Mouse (Mus musculus) retina, embryonic 14.5 days (tissue): ENCODE data around the gene Hoxd3.

Source experiments
- DNase-seq: peaks from one replicate; pipeline ENCODE4 v3.0.0-alpha.2; 2015; ENCODE audit warnings: low spot score

Hoxd3 gene

DNA sequence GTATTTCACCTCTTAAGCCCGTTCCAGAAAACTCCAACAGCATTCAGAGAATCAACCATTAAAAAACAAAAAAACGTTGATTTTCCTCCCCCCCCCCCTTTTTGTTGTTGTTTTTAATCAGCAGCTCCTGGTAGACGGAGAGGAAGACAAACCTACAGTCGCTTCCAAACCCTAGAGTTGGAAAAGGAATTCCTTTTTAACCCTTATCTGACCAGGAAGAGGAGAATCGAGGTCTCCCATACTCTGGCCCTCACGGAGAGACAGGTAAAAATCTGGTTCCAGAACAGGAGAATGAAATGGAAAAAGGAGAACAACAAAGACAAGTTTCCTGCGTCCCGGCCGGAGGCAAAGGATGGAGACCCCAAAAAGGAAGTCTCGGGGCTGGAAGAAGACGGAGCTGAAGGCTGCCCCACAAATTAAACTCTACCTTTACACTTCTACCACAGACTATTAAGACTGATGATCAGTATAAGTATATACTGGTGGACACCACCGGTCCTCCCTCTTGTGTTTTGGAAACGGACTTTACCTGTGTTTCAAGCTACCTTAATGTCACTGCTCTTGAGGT is 5.2 kb upstream of the Hoxd3 start:
- no peak for DNase-seq

DNA sequence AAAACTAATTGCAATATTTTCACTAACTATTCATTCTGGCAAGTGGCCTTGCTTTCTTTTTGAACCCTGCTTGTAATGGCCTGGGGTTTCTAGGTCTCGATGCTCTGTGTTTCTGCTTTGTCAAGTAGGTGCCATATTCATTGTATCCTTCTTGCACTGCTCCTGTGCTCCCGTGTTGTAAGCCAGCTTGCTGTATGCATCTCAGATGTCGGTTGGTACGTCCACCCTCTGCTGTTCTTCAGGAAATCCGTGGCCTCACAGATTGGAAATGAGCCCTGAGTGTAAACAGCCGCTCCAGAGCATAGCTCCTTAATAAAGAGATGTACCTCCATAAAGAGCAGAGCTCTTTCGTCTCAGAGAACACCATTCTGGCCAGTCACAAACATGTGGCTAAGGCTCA is 4.1 kb upstream of the Hoxd3 start:
- DNase-seq: no peak

DNA sequence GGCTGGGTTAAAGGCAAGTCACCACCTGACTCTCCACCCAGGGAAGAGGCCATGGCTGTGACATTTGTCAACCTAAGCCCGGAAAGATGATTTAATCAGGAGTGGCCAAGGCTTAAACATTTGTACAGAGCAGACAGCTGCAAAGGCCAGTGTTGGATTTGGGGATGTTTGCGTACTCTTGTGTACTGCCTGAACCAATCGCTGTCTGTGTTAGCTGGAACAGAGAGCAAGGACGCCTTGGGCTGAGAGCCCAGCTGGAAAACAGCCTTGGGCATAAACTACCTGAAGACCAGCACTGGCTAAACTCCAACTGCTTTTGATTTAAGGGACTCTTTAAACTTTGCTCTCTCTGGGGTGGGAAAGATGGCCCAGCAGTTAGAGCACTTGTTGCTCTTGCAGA is 3.1 kb upstream of the Hoxd3 start:
- no peak for DNase-seq

DNA sequence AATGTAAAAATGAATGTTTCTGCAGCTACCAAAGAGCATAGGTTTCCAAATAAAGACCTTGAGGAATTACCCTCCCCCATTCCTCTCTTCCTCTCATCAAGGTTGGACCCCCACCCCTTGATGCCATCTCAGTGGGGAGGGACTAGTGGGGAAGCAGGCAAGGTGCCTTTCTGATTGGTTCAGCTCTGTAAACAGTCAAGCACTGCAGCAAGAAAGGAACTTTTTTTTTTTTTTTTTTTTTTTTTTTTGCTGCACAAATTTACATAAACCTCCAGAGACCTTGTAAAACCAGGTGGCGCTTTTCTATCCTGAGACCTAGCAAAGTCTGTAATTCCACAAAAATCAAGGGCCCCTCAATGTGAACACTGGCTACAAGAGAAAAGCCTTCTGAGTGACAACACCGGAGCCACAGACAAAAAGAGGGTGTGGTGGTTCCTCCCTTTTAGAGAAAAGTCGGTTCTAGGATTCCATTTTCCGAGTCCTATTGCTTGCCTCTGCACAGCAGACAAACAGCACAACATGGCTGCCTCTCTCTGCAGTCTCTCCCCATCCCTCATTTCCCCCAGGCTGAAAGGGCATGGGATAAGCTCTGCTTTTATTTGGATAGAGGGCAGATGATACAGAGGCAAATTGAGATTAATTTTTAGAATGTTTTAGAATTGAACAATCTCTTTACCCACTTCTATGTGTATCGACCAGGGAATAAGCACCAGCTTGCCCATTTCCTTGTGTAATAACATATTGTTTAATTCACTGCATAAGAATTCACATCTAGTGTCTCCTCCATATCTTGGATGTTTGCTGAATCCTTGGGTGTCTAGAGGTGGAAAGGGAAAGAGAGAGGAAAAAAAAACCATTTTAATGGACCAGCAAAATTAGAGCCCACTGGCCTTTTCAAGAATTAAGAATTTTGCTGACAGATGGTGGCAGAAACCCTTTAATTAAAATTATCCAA is 2.0 kb upstream of the Hoxd3 start:
- DNase-seq: no peak

DNA sequence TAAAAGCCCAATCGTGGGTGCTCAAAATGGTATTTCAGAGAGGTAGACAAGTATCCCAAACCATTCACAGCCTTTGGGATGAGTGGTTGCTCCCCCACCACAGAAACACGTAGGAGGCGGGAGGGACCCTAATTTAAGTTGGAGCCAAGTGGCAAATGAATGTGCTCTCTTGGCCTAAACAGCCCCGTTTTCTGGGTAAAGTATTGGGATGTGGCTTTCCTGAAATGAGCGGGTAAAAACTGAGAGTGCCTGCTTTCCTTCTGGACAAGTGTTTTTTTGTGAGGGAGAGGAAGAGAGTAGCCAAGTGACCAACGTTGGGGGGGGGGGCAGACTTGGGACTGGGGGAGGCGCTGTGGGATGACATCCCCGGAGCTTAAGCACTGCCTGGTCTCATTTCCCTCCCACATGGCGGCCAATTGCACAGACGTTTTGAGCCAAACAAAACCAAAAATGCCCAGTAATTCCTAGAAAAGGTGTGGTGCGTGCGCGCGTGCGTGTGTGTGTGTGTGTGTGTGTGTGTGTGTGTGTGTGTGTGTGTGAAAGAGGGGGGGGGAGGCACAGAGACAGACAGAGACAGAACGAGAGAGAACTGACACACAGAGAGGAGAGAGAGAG is 691 bp upstream of the Hoxd3 start:
- no peak for DNase-seq

DNA sequence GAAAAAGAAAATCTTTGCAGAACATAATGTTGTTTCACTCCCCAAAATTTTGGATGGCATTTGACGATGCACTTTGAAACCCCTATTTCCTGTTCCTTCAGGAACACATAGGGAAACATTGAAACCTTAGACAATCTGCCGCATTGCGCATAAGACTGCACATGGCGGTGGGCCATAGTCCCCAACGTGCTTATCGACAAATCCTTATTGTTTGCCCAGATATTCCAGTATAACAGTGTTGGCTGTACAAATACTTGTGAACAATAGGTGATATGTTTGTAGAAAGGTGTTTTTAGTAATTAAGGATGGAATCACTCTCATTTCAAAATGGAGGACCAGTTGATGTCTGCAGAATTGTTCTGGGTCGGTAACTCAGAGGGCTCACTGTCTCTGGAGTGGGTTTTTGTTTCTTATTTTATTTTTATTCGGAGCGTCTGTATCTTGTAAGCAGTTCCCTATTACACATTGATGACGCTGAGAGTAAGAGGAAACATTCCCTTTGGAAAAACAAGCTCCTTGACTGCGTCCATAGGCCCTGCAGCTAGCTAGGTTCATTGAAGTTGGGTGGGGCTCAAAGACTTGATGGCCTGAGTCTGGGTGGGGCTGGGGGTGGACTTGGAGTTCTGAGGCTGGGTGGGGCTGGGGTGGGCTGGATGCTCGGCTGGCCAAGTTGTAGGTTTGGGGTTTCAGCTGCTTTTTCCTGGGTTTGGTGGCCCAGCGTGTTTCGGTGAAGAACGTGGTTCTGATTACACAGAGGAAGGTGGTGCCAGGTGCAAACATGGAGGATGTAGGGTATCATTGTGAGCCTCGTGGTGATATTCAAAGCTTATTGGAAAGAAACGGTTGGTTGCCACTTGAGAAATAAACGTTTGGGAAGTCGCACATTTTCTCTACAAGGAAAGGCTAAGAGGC is 1.8 kb downstream of the Hoxd3 start:
- no peak for DNase-seq

DNA sequence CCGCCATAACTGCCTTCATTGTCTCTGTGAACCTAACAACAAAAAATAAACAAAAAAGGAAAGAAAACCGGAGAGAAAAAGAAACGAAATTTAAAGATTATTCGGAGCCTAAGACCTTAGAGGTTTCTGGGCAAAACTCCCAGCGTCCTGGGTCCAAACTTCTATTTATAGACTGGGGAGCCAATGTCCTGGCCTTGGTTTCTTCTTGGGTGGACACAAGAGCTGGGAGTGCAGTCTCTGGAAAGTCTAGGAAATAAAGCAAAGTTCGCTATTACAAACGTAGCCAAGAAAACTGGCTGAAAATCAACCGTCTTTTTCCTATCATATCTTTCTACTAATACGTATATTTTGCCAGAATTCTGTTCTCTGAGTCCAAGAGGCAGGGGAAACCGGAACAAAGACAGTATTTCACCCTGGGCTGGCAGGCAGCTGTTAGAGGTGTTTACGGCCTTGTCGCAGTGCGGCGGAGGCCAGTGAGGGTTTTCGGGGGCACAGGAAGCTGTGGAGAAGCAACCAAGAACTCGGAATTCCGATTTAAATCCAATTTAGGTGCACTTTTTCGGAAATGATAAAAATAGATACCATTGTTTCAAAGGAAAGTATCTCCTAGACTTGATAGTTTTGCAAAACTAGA is 2.5 kb downstream of the Hoxd3 start:
- no peak for DNase-seq

DNA sequence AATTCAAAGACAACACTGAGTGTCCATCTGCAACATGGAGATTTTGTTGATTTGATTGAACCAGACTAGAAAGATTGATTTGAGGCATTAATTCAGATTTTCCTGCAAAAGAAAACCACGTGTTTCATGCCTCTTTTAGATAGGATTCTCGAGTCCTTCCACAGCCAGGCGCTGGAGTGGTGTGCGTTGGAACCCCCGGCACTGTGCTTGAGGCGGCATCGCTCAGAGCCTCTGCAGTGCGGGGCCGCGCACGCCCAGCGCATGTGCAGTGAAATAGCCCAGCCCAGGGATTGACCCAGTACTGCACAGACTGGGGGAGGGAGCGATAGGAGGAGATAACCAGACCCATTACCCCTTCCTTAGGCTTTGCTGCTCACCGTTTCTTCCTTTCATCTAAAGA is 3.2 kb downstream of the Hoxd3 start:
- DNase-seq: no peak

DNA sequence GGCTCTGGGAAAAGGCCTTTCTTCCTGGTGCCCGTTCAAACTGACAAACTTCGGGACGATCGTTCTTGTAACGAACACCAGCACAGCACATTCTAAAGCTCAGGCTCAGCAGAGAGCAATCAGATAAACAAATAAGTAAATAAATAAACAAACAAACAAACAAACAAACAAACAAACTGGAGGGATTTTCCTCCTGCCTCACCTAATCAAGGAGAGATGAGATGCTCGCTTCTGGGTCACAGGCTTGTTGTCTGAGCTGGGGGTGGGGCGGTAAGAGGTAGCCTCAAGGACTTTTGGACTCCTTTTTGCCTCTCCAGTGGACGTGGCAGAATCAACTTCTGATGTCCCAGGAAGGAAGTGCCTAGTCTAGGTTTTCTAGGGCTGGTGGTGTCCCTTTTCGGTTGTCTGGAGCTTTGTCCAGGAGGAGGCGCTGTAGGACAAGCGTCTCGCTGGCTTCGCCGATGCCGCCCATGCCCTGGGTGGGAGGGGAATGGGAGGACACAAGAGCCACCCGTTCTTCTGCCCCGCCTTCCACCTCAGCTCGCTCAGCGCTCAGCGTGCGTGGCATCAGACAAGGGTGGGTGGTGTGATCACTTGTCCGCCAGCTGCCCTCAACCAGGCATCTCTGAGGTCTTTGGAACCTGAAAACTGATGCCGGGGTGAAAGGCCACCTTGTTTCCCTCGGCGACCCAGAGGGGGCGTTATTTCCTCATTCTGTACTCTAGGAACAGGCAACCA is 3.9 kb downstream of the Hoxd3 start:
- peak; percentile 94 for DNase-seq

DNA sequence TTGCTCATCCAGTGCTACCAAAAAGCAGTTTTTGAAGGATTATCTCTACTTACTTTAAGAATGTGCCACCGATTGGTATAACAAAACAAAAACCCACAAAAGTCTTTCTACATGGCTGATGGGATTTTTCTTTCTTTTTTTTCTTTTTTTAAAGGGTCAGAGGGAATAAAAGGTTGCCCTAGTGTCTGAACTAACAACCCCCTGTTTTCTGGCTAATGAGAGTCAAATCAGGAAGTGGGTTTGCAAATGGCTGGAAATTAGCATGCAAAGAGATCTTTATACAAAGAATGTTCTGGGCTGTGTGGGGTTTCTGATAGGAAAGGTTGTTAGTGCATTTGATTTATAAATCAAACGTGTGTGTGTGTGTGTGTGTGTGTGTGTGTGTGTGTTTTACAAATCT is 8.7 kb downstream of the Hoxd3 start:
- DNase-seq: no peak

DNA sequence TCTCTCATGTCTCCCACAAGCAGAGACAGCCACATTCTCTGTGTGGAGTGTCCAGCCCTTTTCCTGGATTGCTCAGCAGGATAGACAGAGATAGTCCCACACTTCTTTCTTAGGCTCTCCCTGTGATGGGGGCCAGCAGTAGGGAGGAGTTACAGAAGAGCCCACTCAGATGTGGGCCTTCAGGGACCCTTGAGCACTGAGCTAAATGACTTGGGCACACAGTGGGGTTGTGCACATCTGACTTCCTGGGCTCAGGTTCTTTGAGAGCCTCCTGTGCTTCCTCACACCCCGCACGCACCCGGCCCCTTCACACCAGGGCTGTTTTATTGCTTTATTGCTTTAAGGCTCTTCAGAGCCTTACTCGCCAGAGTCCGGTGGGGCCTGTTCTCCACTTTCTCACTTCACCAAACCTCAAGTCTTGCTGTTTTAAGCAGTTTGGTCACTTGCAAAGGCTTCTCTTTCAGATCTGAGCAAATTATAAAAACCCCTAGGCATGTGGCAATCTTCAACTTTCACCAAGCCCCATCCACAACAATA is 9.3 kb downstream of the Hoxd3 start:
- no peak for DNase-seq

DNA sequence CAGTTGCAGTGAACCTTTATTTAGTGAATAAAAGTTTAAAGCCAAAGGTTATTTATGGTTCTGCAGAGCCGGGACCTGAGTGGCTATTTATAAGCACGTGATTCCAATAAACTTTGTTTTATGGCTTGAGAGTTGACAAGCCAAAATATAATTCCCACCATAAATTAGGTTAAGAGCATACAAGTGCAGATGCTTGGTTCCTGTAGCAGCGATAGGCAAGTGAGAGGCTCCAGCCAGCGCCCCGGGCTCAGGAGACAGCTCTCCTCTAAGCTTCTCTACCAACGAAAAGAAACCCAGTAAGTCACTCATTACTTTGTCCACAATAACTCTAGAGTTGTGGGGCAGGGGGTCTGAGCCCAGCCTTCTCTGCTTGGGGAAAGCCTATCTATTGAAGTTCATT is 10.2 kb downstream of the Hoxd3 start:
- DNase-seq: no peak

DNA sequence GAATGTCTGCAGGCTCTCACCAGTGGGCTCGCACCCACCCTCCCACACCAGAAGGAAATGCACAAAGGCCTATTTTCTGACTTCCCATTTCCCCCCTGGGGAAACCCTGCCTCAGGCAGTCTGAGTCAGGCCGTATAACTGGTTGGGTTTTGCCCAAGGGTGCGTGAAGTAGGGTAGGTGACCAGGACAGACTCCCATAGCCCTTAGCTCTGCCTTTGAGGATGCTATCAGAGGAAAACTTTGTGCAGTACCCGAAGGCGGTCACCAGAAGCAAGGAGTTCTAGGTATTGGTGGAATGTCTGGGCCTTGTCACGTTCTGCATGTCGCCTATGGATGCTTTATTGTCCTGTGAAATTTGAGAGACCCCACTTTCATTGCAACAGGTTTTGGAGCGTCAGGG is 11.2 kb downstream of the Hoxd3 start:
- DNase-seq: no peak

DNA sequence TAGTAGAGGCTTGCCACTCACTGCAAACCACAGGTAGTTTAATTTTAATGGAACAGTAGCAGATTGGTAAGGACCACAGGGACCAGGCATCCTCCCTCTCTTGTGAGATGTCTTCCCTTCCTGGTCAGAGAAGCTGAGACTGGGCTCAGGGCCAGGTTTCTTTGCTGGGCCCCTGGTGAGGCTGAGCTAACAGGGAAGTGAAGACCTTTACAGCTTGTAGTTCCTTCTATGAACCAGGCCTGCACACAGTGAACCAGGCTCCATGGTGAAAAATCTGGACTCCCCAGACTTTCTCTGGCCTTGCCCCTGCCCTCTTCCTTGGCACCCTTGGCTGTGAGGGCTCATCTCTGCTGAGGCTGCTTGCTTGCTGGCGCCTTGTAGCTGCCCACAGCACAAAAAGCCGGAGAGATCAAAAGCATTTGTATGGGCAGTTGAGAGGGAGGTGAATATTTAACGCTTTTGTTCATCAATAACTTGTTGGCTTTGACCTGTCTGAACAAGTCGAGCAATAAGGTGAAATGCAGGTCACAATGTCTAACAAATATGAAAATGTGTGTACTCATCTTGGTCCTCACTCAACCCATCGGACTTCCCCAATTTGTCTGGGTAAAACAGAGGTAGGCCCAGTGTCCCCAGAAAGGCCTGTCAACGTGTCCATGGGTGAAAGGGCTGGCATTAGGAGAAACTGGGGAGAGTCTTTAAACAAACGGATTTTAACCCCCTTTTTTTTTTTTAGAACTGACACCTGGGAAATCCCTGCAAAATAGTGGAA is 12.7 kb downstream of the Hoxd3 start:
- DNase-seq: no peak

DNA sequence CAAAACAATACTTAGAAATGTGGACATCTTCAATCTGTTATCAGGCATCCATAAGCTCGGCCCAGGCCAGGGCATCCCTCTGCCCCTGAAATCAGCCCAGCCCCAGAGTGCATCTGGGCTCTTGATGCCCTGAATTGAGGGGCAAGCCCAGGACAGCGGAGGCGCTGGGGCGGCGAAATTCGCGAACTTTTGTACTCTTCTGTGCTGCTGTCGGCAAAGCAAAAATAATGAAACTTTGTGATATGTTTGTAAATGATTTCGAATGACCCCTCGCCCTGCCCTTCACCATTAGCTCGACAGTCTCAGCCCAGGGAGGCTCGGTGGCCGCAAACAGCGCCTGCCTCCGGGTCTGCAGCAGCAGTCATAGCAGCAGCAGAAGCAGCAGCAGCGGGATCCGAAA is 13.4 kb downstream of the Hoxd3 start:
- DNase-seq: no peak

DNA sequence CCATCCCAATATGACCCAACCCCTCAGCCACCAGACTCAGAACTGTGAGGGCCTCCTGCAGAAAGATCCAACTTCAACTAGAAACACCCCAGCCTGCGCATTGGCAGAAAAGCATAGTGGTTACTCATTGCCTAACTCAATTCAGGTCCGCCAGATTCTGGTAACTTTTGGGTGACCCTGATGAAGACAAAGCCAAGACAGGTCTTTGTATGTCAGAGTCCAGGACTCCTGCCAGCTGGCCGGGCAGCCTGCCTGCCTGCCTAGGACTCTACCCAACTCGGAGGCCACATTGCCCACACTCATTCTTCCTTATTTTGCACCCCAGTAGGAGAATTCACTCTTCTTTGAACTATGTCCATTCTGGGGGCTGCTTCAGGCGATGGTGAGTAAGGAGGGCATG is 14.8 kb downstream of the Hoxd3 start, which contains the start of gene Gm28230:
Gene Gm28230 (plus strand): TSS at position 178 of the 400 bp plus-strand sequence.
- no peak for DNase-seq

DNA sequence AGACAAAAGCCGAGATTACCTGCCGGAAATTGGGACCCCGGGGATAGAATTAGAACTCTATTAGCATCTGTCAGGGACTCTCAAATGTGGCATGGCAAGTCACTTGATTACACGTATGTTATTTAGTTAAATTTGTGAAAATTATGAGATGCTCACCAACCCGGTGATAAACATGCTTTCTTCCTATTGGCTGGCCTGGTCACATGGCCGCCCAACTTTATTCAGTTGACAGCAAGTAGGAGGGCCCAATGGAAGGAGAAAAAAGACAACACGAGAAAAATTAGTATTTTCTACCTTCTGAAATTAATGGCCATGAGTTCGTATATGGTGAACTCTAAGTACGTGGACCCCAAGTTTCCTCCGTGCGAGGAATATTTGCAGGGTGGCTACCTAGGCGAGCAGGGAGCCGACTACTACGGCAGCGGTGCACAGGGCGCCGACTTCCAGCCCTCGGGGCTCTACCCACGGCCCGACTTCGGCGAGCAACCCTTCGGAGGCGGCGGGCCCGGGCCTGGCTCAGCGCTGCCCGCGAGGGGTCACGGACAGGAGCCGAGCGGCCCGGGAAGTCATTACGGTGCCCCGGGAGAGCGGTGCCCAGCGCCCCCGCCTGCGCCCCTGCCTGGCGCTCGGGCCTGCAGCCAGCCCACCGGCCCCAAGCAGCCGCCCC is 15.4 kb downstream of the Hoxd3 start:
- no peak for DNase-seq

DNA sequence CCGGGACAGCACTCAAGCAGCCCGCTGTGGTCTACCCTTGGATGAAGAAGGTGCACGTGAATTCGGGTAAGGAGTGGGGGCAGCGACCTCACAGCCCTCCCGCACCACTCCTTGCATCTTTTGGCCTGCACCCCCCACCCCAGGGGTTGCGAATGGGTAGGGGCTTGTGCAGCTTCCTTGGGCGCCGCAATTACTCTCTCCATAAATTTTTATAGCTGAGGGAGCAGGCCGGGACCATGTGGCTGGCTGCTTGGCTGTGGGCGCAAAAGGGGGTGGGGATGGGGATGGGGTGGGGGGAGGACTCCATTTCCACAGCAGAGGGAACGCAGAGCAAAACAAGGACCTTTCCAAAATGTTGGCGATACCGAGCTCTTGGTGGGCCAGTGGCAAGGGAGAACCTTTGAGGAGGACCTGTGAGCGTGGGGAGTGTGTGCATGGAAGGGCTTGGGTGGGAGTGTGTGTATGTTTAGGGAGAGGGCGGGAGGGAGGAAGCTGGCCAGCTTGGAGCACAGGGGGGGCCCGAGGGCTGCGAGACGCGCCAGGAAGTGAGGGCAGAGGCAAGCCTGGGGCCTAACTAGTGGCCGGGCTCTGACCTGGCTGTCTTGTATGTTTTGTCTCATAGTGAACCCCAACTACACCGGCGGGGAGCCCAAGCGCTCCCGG is 16.0 kb downstream of the Hoxd3 start:
- no peak for DNase-seq

DNA sequence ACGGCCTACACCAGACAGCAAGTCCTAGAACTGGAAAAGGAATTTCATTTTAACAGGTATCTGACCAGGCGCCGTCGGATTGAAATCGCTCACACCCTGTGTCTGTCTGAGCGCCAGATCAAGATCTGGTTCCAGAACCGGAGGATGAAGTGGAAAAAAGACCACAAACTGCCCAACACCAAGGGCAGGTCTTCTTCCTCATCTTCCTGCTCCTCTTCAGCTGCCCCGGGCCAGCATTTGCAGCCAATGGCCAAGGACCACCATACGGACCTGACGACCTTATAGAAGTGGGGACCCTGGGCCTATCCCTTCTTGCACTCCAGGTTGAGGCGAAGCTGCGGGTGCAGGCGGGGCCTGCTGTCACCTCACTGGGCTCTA is 16.6 kb downstream of the Hoxd3 start:
- no peak for DNase-seq
